13 mouse cellular contexts compared by ENCODE assay signal in genomic region chrX:41477486-41477885, GRCm38 (mm10).
"Had no signal": no experiment of that assay in that cellular context is flagged by ENCODE, and none has a peak within 500 bp of the region (broad histone marks: within the 10 kb centered on the region; RNA-seq: fewer than 3 reads in every experiment).

No protein-coding gene starts in this region.

- ATAC-seq: midbrain, embryonic 13.5 days; midbrain, embryonic 15.5 days had no signal

- DNase-seq: lung, adult 18-20 months; lung, embryonic 14.5 days; lung, postnatal 14 days; lung, postnatal 36 days; right cerebral cortex, adult 18-20 months; right cerebral cortex, postnatal 25 days; right cerebral cortex, postnatal 4 days; spleen, adult 18-20 months; thymus, adult 18-20 months; thymus, postnatal 14 days; thymus, postnatal 36 days had no signal
